In genomic region chr19:57768661-57769060, GRCm38 (mm10) we compare ENCODE assay signal across 21 mouse cellular contexts.
A peak's percentile ranks its signal among the peaks of the same experiment; 100 is the strongest.
DNase-seq lines count a peak whose midpoint lies in the region; TF ChIP-seq lines count a peak whose summit lies in the region.
"Had no signal": no experiment of that assay in that cellular context is flagged by ENCODE, and none has a peak within 500 bp of the region (broad histone marks: within the 10 kb centered on the region; RNA-seq: fewer than 3 reads in every experiment).

No protein-coding gene starts in this region.

- TF ChIP-seq POLR2A in lung, adult 2 months (IDR thresholded peaks at IDR 0.05; ENCODE audit: borderline replicate concordance, extremely low read depth, low read depth, low read length), result no peak

- no peak for TF ChIP-seq CTCF in lung, adult 2 months (IDR thresholded peaks at IDR 0.05; ENCODE audit: insufficient read depth, low read length)

- no peaks in the 10 kb centered on the region; the same call in 1 of the 2 replicates for H3K4me1 ChIP-seq in lung, adult 2 months (ENCODE audit: control insufficient read depth, insufficient read depth, low read length)
- H3K4me1 ChIP-seq: embryonic facial prominence, embryonic 13.5 days; forebrain, embryonic 12.5 days; midbrain, embryonic 10.5 days; neural tube, embryonic 13.5 days had no signal

- no peak overlapping the region for H3K4me3 ChIP-seq in lung, adult 2 months (replicated peaks; ENCODE audit: extremely low read depth, low read depth, low read length)
- H3K4me3 ChIP-seq: embryonic facial prominence, embryonic 13.5 days; erythroblast, embryonic 14.5 days; forebrain, embryonic 12.5 days; midbrain, embryonic 10.5 days; myocyte; neural tube, embryonic 13.5 days had no signal

- WGBS in lung, adult 2 months, result 89% methylated on average over 11 of the region's 11 CpGs

- DNase-seq in layer of hippocampus, adult 11-12 months (ENCODE audit: low spot score), result peak; percentile 13
- no peak for DNase-seq in layer of hippocampus, postnatal 25 days (ENCODE audit: extremely low spot score in 1 of 2, low spot score in 1 of 2)
- DNase-seq in right cerebral cortex, adult 2 months (ENCODE audit: low spot score in 2 of 2), result peak; percentile 19 to 32
- no peak for DNase-seq in right cerebral cortex, postnatal 25 days
- DNase-seq in layer of hippocampus, postnatal 36 days, result peak; percentile 15 to 25
- no peak for DNase-seq in lung, adult 2 months
- DNase-seq in cerebellum, postnatal 10 days, result no peak
- DNase-seq: adrenal gland, adult 2 months; B cell, adult 2 months; cerebellum, adult 11-12 months; cerebellum, postnatal 36 days; embryo, embryonic 11 days; heart, postnatal 4 days; kidney, adult 18-20 months; thymus, postnatal 14 days had no signal

Comparison
In these comparisons a context has a peak if more than half of its experiments do, and no peak if none do; other contexts are left out.
1. DNase-seq: peak in layer of hippocampus, adult 11-12 months (single experiment), right cerebral cortex, adult 2 months (2 of 2) and layer of hippocampus, postnatal 36 days (2 of 2); none in layer of hippocampus, postnatal 25 days (0 of 2), right cerebral cortex, postnatal 25 days (single experiment), lung, adult 2 months (single experiment) and cerebellum, postnatal 10 days (0 of 2).